Mouse (Mus musculus) CH12.LX (cell line): ENCODE results near the gene Ncoa6. TPM values are rescaled to one million over a fixed set of nuclear protein-coding genes. Genes with fewer than 3 reads are reported as not detected.

Experiments
- DNase-seq: peaks from one replicate; pipeline ENCODE4 v3.0.0-alpha.2; 2013; ENCODE audit errors: extremely low read depth
- H3K27ac ChIP-seq: 2 replicates; pipeline ENCODE4 v1.5.1; 2012; ENCODE audit warnings: low read depth, mild to moderate bottlenecking, control low read depth, moderate library complexity; ENCODE audit not compliant: insufficient read depth
- H3K27me3 ChIP-seq: replicated peaks from 2 replicates; pipeline ENCODE3; 2012; ENCODE audit warnings: inconsistent platforms
- H3K36me3 ChIP-seq, 2 experiments: replicated peaks in 1 of 2; 2 replicates each; pipeline versions ENCODE3 to v1.6.1; 2012; ENCODE audit warnings: inconsistent platforms in 1 of 2, low read length in 1 of 2, mild to moderate bottlenecking in 1 of 2, mixed read lengths in 1 of 2, moderate library complexity in 1 of 2; ENCODE audit not compliant: control insufficient read depth in 1 of 2, insufficient read depth in 1 of 2
- H3K4me1 ChIP-seq, 2 experiments: 2 replicates each; pipeline ENCODE4 v1.6.1; 2012; ENCODE audit warnings: inconsistent platforms in 1 of 2, moderate library complexity in 1 of 2; ENCODE audit not compliant: insufficient read depth in 2 of 2, control insufficient read depth in 1 of 2
- H3K4me2 ChIP-seq: 2 replicates; pipeline ENCODE4 v1.6.1; 2012; ENCODE audit warnings: low read depth, mild to moderate bottlenecking, control low read depth; ENCODE audit not compliant: poor library complexity, insufficient read depth, severe bottlenecking
- H3K4me3 ChIP-seq, 3 experiments: fragments of 150-350 bp in 1 of 3; sonication (generic) in 1 of 3; replicated peaks in 1 of 3; 2 replicates each; pipeline versions ENCODE3 to v1.5.1; 2011 to 2012; ENCODE audit warnings: low read depth in 2 of 3, low read length in 2 of 3, mild to moderate bottlenecking in 2 of 3, moderate library complexity in 2 of 3, control low read depth in 1 of 3, improper control_type of control experiment in 1 of 3, inconsistent platforms in 1 of 3, mixed read lengths in 1 of 3; ENCODE audit not compliant: poor library complexity in 1 of 3
- H3K79me2 ChIP-seq: replicated peaks from 2 replicates; pipeline ENCODE4 v1.6.1; 2012; ENCODE audit warnings: mild to moderate bottlenecking, moderate library complexity; ENCODE audit not compliant: control insufficient read depth, poor library complexity, insufficient read depth, severe bottlenecking; ENCODE audit errors: extremely low read depth
- H3K9ac ChIP-seq: 2 replicates; pipeline ENCODE4 v1.6.1; 2012; ENCODE audit warnings: low read depth, mild to moderate bottlenecking, control low read depth, moderate library complexity; ENCODE audit not compliant: insufficient read depth
- H3K9me3 ChIP-seq: replicated peaks from 2 replicates; pipeline ENCODE3; 2012; ENCODE audit warnings: low read length, inconsistent platforms, mixed read lengths
- CHD2 ChIP-seq: IDR thresholded peaks from 2 replicates; pipeline ENCODE4 v1.6.1; 2011; ENCODE audit warnings: low read length, improper control_type of control experiment
- CTCF ChIP-seq, 2 experiments: IDR thresholded peaks in 1 of 2; conservative IDR thresholded peaks in 1 of 2; 2 replicates each; pipeline ENCODE4 v1.5.1; 2011 to 2012; ENCODE audit warnings: low read depth in 2 of 2, low read length in 2 of 2, improper control_type of control experiment in 1 of 2, inconsistent platforms in 1 of 2, mild to moderate bottlenecking in 1 of 2, moderate library complexity in 1 of 2
- ELF1 ChIP-seq: IDR thresholded peaks from 2 replicates; pipeline ENCODE4 v1.6.1; 2014; ENCODE audit warnings: low read depth, mild to moderate bottlenecking, inconsistent platforms, low read length, improper control_type of control experiment
- EP300 ChIP-seq: IDR thresholded peaks from 2 replicates; pipeline ENCODE4 v1.6.1; 2011; ENCODE audit warnings: low read length, improper control_type of control experiment
- GABPA ChIP-seq: IDR thresholded peaks from 2 replicates; pipeline ENCODE4 v1.6.1; 2012; ENCODE audit warnings: low read depth, low read length, improper control_type of control experiment, inconsistent platforms; ENCODE audit not compliant: insufficient replicate concordance
- HCFC1 ChIP-seq: IDR thresholded peaks from 2 replicates; pipeline ENCODE4 v1.6.1; 2012; ENCODE audit warnings: low read depth, mild to moderate bottlenecking, inconsistent platforms, low read length, improper control_type of control experiment
- MAZ ChIP-seq: IDR thresholded peaks from 2 replicates; pipeline ENCODE4 v1.6.1; 2012; ENCODE audit warnings: low read depth, mild to moderate bottlenecking, inconsistent platforms, low read length, improper control_type of control experiment, moderate library complexity
- MEF2A ChIP-seq: IDR thresholded peaks from 2 replicates; pipeline ENCODE4 v1.6.1; 2014; ENCODE audit warnings: low read depth, mild to moderate bottlenecking, inconsistent platforms, low read length, improper control_type of control experiment, borderline replicate concordance
- POLR2AphosphoS2 ChIP-seq: IDR thresholded peaks from 2 replicates; pipeline ENCODE4 v1.6.1; 2011; ENCODE audit warnings: low read depth, low read length, improper control_type of control experiment
- RAD21 ChIP-seq: IDR thresholded peaks from 2 replicates; pipeline ENCODE4 v1.6.1; 2011; ENCODE audit warnings: low read depth, mild to moderate bottlenecking, low read length, improper control_type of control experiment, moderate library complexity
- RCOR1 ChIP-seq: conservative IDR thresholded peaks from 2 replicates; pipeline ENCODE4 v1.6.1; 2012; ENCODE audit warnings: low read depth, mild to moderate bottlenecking, inconsistent platforms, low read length, improper control_type of control experiment
- SMC3 ChIP-seq: IDR thresholded peaks from 2 replicates; pipeline ENCODE4 v1.6.1; 2011; ENCODE audit warnings: low read depth, low read length, improper control_type of control experiment
- TBP ChIP-seq: conservative IDR thresholded peaks from 2 replicates; pipeline ENCODE4 v1.6.1; 2011; ENCODE audit warnings: low read depth, low read length, improper control_type of control experiment
- UBTF ChIP-seq: IDR thresholded peaks from 2 replicates; pipeline ENCODE4 v1.6.1; 2012; ENCODE audit warnings: low read depth, mild to moderate bottlenecking, inconsistent platforms, low read length, improper control_type of control experiment, moderate library complexity
- USF2 ChIP-seq: conservative IDR thresholded peaks from 2 replicates; pipeline ENCODE4 v1.6.1; 2011; ENCODE audit warnings: low read depth, low read length, improper control_type of control experiment
- ZKSCAN1 ChIP-seq: IDR thresholded peaks from 2 replicates; pipeline ENCODE4 v1.6.1; 2012; ENCODE audit warnings: low read depth, inconsistent platforms, low read length, improper control_type of control experiment, borderline replicate concordance
- ZMIZ1 ChIP-seq: IDR thresholded peaks from 2 replicates; pipeline ENCODE4 v1.6.1; 2012; ENCODE audit warnings: low read depth, mild to moderate bottlenecking, inconsistent platforms, low read length, improper control_type of control experiment
- ZNF384 ChIP-seq: IDR thresholded peaks from 2 replicates; pipeline ENCODE4 v1.6.1; 2012; ENCODE audit warnings: low read depth, low read length, improper control_type of control experiment, inconsistent platforms
- dilution Hi-C: fragments of 300-500 bp; cut with MboI; formaldehyde crosslinking; loops from 2 replicates; pipeline ENCODE4 v1.14.3; 2020; ENCODE audit warnings: low sequenced_read_pairs; ENCODE audit not compliant: extremely low pct_unique_long_range_greater_than_20kb, extremely low pct_ligation_motif_present
- in situ Hi-C: fragments of 300-500 bp; cut with MboI; formaldehyde crosslinking; loops from 3 replicates; pipeline ENCODE4 v1.14.3; 2019; ENCODE audit warnings: low sequenced_read_pairs, low pct_ligation_motif_present, low pct_unique_long_range_greater_than_20kb, mixed read lengths
- polyA plus RNA-seq: library from polyadenylated mRNA; unstranded; fragments of >175 nt; gene quantifications from 2 replicates; pipeline ENCODE4 v1.2.1, GENCODE M21; 2012; ENCODE audit warnings: low read depth; ENCODE audit not compliant: insufficient read length
- total RNA-seq, 2 experiments: library from RNA; depleted of rRNA; stranded (reverse); fragments of 300-350 nt in 1 of 2; fragments of >200 nt in 1 of 2; gene quantifications; 2 replicates each; pipeline ENCODE4 v1.2.3; 2012 to 2014

Ncoa6 gene
- total and polyA plus RNA-seq, 3 experiments: 5.4 to 20.6 (median 5.9) TPM

GRCm38 (mm10) chr2:155482021-155482420 is 8.3 kb upstream of the Ncoa6 start:
- H3K9ac ChIP-seq: no peak overlapping the region
- peak; percentile 73 for DNase-seq
- dilution Hi-C loops: no loop called here
- TF ChIP-seq POLR2AphosphoS2 (no peak), ZKSCAN1 (no peak), SMC3 (peak; percentile 59), ZNF384 (no peak), MEF2A (no peak), RCOR1 (no peak), CTCF (conservative IDR thresholded peaks at IDR 0.05 in 1 of 2, IDR thresholded peaks at IDR 0.05 in 1 of 2; ENCODE audit: low read depth in 2 of 2, low read length in 2 of 2) (peak; percentile 20 to 80; a peak in 3 of 4 replicates), CHD2 (no peak), USF2 (no peak), HCFC1 (no peak), ZMIZ1 (no peak), RAD21 (peak; percentile 72), TBP (no peak), GABPA (no peak), ELF1 (no peak), UBTF (no peak)
- H3K4me2 ChIP-seq: no peak overlapping the region
- H3K9me3 ChIP-seq: no peaks in the 10 kb centered on the region
- no peak overlapping the region for H3K27ac ChIP-seq
- no peaks in the 10 kb centered on the region for H3K27me3 ChIP-seq
- no peak overlapping the region for H3K4me3 ChIP-seq
- no peaks in the 10 kb centered on the region for H3K4me1 ChIP-seq
- no peaks in the 10 kb centered on the region for H3K36me3 ChIP-seq
- in situ Hi-C loops: no loop called here
- H3K79me2 ChIP-seq: no peaks in the 10 kb centered on the region

GRCm38 (mm10) chr2:155472671-155473569 is 774 bp downstream of the Ncoa6 start:
- H3K4me2 ChIP-seq: peak overlapping the region; percentile 78
- no peaks in the 10 kb centered on the region for H3K27me3 ChIP-seq
- peaks cover 30% of the 10 kb centered on the region for H3K79me2 ChIP-seq
- H3K9ac ChIP-seq: peak overlapping the region; percentile 87
- H3K4me3 ChIP-seq: peak overlapping the region; percentile 82 to 92 (median 89)
- dilution Hi-C loops: no loop called here
- TF ChIP-seq CTCF (conservative IDR thresholded peaks at IDR 0.05 in 1 of 2, IDR thresholded peaks at IDR 0.05 in 1 of 2; ENCODE audit: low read depth in 2 of 2, low read length in 2 of 2): no peak
- no peak for TF ChIP-seq GABPA
- TF ChIP-seq ZMIZ1: no peak
- no peak for TF ChIP-seq MAZ
- no peak for TF ChIP-seq CHD2
- 0 out of 2 replicates have a peak, but pooled peaks have one; percentile 76 for TF ChIP-seq UBTF
- no peak for TF ChIP-seq EP300
- TF ChIP-seq ELF1: no peak
- peak; percentile 42 for DNase-seq
- H3K9me3 ChIP-seq: no peaks in the 10 kb centered on the region
- in situ Hi-C loops: no loop called here
- H3K27ac ChIP-seq: no peak overlapping the region
- peaks cover 0 to 18% of the 10 kb centered on the region in 2 experiments; a peak in 2 of 4 replicates for H3K4me1 ChIP-seq
- H3K36me3 ChIP-seq: no peaks in the 10 kb centered on the region
